Mouse (Mus musculus): ENCODE results near the gene Amph.
A peak's percentile ranks its signal among the peaks of the same experiment; 100 is the strongest.
"Not testable (repeated sequence)": the region's sequence is repeated elsewhere in the genome, so short reads cannot be mapped to it uniquely, and the experiment has no call there.

Gene Amph

GRCm38 (mm10) chr13:18948171-18949028, at the start of gene Amph:
Gene Amph, plus strand, starts transcription at chr13:18948205.
- peak; percentile 33 for DNase-seq (ENCODE audit: low read depth, low spot score)

GRCm38 (mm10) chr13:18903623-18904022, 44.4 kb upstream of the Amph start:
- no peak for DNase-seq (ENCODE audit: low read depth, low spot score)

GRCm38 (mm10) chr13:18914774-18915173, 33.2 kb upstream of the Amph start:
- no peak for DNase-seq (ENCODE audit: low read depth, low spot score)

GRCm38 (mm10) chr13:18933191-18933590, 14.8 kb upstream of the Amph start:
- not testable (repeated sequence) for DNase-seq (ENCODE audit: low read depth, low spot score)

- no peak for DNase-seq (ENCODE audit: low read depth, low spot score)
These were observed 319 bp upstream of the Amph start for GRCm38 (mm10) chr13:18947686-18948085.

- DNase-seq (ENCODE audit: low read depth, low spot score) = no peak
These were observed 985 bp downstream of the Amph start for GRCm38 (mm10) chr13:18949029-18949350.

GRCm38 (mm10) chr13:18949626-18950200, 1.7 kb downstream of the Amph start:
- no peak for DNase-seq (ENCODE audit: low read depth, low spot score)

- DNase-seq (ENCODE audit: low read depth, low spot score) = no peak
These were observed 5.6 kb downstream of the Amph start for GRCm38 (mm10) chr13:18953575-18953974.

- DNase-seq (ENCODE audit: low read depth, low spot score) = no peak
These were observed 8.3 kb downstream of the Amph start for GRCm38 (mm10) chr13:18956065-18956913.

GRCm38 (mm10) chr13:18957028-18957427, 9.0 kb downstream of the Amph start:
- no peak for DNase-seq (ENCODE audit: low read depth, low spot score)

- no peak for DNase-seq (ENCODE audit: low read depth, low spot score)
These were observed 24.6 kb downstream of the Amph start for GRCm38 (mm10) chr13:18972571-18972970.

GRCm38 (mm10) chr13:18974351-18974750, 26.3 kb downstream of the Amph start:
- no peak for DNase-seq (ENCODE audit: low read depth, low spot score)

- DNase-seq (ENCODE audit: low read depth, low spot score) = no peak
These were observed 39.3 kb downstream of the Amph start for GRCm38 (mm10) chr13:18987266-18987665.

- DNase-seq (ENCODE audit: low read depth, low spot score) = no peak
These were observed 40.3 kb downstream of the Amph start for GRCm38 (mm10) chr13:18988323-18988722.

GRCm38 (mm10) chr13:18989185-18989714, 41.2 kb downstream of the Amph start:
- DNase-seq (ENCODE audit: low read depth, low spot score) = no peak

GRCm38 (mm10) chr13:19002502-19002901, 54.5 kb downstream of the Amph start:
- DNase-seq (ENCODE audit: low read depth, low spot score) = no peak

- no peak for DNase-seq (ENCODE audit: low read depth, low spot score)
These were observed 56.4 kb downstream of the Amph start for GRCm38 (mm10) chr13:19004406-19004805.

- no peak for DNase-seq (ENCODE audit: low read depth, low spot score)
These were observed 60.4 kb downstream of the Amph start for GRCm38 (mm10) chr13:19008440-19008839.

- no peak for DNase-seq (ENCODE audit: low read depth, low spot score)
These were observed 66.9 kb downstream of the Amph start for GRCm38 (mm10) chr13:19014825-19015375.

GRCm38 (mm10) chr13:19021529-19021928, 73.5 kb downstream of the Amph start:
- no peak for DNase-seq (ENCODE audit: low read depth, low spot score)

- DNase-seq (ENCODE audit: low read depth, low spot score) = no peak
These were observed 74.3 kb downstream of the Amph start for GRCm38 (mm10) chr13:19022310-19022709.

All from CD4-positive helper T cell, adult 2 months (primary cell).